Mouse (Mus musculus): ENCODE results near the gene Gm20388.

The Gm20388 gene

DNA sequence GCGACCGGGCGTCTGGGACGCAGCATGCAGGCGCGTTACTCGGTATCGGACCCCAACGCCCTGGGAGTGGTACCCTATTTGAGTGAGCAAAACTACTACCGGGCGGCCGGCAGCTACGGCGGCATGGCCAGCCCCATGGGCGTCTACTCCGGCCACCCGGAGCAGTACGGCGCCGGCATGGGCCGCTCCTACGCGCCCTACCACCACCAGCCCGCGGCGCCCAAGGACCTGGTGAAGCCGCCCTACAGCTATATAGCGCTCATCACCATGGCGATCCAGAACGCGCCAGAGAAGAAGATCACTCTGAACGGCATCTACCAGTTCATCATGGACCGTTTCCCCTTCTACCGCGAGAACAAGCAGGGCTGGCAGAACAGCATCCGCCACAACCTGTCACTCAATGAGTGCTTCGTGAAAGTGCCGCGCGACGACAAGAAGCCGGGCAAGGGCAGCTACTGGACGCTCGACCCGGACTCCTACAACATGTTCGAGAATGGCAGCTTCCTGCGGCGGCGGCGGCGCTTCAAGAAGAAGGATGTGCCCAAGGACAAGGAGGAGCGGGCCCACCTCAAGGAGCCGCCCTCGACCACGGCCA, 1206.0 kb downstream of the Gm20388 start:
- peak; percentile 30 to 45 for DNase-seq (ENCODE audit: low spot score in 2 of 2)

DNA sequence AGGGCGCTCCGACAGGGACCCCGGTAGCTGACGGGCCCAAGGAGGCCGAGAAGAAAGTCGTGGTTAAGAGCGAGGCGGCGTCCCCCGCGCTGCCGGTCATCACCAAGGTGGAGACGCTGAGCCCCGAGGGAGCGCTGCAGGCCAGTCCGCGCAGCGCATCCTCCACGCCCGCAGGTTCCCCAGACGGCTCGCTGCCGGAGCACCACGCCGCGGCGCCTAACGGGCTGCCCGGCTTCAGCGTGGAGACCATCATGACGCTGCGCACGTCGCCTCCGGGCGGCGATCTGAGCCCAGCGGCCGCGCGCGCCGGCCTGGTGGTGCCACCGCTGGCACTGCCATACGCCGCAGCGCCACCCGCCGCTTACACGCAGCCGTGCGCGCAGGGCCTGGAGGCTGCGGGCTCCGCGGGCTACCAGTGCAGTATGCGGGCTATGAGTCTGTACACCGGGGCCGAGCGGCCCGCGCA, 1206.6 kb downstream of the Gm20388 start:
- no peak for DNase-seq (ENCODE audit: low spot score in 2 of 2)

- DNase-seq (ENCODE audit: low spot score in 2 of 2) = no peak
Observed at GRCm38 (mm10) chr8:121117906-121118305, 1207.3 kb downstream of the Gm20388 start.

GRCm38 (mm10) chr8:121118634-121119420, 1208.2 kb downstream of the Gm20388 start:
- DNase-seq (ENCODE audit: low spot score in 2 of 2) = no peak

DNA sequence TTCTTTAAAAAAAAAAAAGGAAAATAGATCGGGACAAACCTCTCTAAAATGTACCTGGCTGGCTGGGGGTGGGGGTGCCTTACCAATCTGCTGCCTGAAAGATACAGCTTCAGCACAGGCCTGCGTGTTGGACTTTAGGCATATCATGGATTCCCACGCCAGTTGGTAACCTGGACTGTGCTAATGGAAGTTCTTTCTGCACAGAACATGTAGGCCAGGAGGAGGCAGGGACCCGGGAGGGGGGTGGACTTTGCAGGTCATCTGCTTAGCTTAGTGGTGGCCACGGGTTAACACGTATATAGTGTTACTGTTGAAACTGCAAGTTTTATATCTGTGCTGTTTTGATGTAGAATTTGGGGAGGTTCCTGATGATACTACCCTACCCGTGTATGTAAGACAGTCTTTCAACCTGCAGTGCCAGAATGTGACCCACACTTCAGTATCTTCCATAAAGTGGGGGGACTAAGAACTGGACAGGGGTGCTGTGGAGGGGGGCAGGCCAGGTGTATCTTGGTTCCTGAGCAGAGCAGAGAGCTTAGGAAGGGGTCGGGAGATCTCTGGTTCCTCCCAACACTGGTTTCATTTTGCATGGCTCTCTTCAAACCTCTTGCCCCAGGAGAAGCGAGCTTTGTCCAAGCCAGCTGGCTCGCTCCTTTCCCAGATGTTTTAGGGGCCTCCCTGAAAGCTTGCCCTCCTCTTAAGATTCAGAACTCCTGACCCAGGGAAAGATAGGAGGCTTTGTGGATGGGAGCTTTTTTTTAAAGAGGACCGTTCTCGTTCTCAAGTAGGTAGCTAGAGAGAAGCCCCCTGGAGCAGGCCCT, 1209.2 kb downstream of the Gm20388 start:
- DNase-seq (ENCODE audit: low spot score in 2 of 2) = no peak

GRCm38 (mm10) chr8:121120456-121121419, 1210.1 kb downstream of the Gm20388 start:
- no peak for DNase-seq (ENCODE audit: low spot score in 2 of 2)

DNA sequence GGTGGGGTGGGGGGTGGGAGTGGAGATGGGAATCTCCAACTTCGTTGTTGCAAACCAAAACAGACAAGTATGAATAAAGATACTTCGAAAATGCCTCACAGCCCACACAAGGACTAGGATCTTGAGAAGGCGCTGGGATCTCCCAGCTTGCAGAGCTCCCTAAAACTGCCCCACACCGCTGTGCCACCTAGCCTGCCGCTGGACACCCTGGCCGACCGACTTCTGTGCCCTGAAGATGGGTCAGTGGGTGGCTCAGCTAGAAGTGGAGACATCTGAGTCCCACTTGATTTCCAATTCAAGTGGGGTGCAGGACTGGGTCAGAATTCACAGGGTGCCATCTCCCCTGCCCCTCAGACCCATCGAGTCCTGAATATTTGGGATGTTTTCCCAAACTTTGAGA, 1211.1 kb downstream of the Gm20388 start:
- no peak for DNase-seq (ENCODE audit: low spot score in 2 of 2)

GRCm38 (mm10) chr8:121122368-121122767, 1211.7 kb downstream of the Gm20388 start:
- DNase-seq (ENCODE audit: low spot score in 2 of 2) = no peak

DNA sequence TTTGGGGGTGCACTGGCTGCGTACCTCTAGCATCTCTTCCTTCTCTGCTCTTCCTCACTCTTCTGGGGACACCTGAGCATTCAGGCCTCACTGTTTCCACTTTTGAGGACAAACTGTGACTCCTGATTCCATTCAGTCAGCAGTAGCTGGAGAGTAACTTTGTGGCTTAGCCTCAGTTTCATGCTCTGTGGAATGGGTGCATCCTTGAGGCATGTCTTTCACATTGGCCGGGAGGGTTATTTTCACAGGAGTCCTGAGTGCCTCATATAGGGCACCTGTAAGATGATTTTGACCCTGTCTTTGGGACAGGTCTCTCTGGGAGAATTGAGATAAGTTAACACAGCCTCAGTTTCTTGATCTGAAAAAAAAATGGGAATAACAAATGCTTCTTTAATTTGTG, 1212.5 kb downstream of the Gm20388 start:
- DNase-seq (ENCODE audit: low spot score in 2 of 2) = no peak

- no peak for DNase-seq (ENCODE audit: low spot score in 2 of 2)
Observed at GRCm38 (mm10) chr8:121124547-121125239, 1214.1 kb downstream of the Gm20388 start.

- DNase-seq (ENCODE audit: low spot score in 2 of 2) = peak; percentile 83 to 86
Observed at GRCm38 (mm10) chr8:121125311-121125876, 1214.8 kb downstream of the Gm20388 start.

GRCm38 (mm10) chr8:121126191-121126590, 1215.5 kb downstream of the Gm20388 start:
- no peak for DNase-seq (ENCODE audit: low spot score in 2 of 2)

DNA sequence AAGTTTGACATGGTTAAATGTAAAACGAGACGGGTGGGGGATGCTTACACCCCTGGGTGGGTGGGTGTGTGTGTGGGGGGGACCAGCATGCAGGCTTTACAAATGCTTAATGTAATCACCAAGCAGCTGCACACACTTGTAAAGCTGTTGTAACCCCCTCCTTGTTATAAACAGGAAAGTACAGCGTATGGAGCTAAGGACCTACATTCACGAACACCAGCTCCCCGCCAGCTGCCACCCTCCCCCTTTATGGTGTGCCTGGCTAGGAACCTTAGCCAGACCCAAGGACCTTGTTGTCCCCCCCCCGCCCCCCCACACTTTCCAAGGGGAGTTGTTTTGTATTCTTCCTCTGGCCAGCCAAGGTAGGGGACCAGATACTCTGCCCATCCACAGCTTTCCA, 1216.1 kb downstream of the Gm20388 start:
- no peak for DNase-seq (ENCODE audit: low spot score in 2 of 2)

- DNase-seq (ENCODE audit: low spot score in 2 of 2) = no peak
Observed at GRCm38 (mm10) chr8:121127291-121127701, 1216.7 kb downstream of the Gm20388 start.

DNA sequence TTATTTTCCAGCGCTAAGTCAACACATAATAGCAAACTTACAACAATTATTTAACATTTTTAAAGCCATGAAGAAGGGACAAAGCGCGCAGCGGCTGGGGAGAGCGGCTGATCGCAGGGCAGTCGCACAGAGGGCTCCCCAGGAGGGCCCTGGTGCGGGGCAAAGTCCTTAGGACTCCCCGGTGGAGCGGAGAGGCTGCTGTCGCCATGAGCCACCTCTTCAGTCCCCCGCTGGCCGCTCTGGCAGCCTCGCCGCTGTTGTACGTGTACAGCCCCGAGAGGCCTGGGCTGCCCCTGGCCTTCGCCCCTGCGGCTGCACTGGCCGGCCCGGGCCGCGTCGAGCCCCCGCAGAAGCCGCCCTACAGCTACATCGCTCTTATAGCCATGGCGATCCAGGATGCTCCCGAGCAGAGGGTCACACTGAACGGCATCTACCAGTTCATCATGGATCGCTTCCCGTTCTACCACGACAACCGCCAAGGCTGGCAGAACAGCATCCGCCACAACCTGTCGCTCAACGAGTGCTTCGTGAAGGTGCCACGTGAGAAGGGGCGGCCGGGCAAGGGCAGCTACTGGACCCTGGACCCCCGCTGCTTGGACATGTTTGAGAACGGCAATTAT, 1217.2 kb downstream of the Gm20388 start, which contains the start of gene Foxl1:
Gene Foxl1 (plus strand): TSS at position 185 of the 620 bp plus-strand sequence.
- no peak for DNase-seq (ENCODE audit: low spot score in 2 of 2)

DNA sequence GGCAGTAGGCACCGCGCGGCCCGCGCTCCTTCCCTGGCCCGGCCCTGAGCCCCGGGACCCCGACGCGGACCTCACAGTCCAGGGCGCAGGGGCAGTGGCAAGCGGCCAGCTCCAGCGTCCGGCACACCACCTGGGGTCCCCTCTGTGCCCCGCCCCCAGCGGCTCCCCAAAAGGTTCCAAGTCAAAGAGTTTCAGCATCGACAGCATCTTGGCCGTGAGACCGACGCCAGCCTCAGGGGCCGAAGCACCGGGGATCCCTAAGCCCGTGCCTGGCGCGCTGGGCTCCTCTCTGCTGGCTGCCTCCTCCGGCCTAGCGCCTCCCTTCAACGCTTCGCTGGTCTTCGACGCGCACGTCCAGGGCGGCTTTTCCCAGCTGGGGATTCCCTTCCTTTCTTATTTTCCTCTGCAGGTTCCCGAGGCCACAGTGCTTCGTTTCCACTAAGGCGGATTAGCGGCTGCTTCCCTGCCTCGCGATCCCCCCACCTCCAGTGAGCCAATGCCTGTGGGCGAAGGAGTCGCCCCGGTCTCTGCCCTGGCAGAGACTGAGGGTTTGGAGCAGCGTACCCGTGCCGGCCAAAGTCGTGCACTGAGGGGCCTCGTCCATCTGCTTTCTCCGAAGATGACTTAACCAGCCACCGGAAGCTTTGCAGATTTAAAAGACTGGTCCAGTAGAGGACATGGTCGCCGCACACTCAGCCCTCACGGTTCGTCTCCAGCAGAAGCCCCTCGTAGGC, 1218.1 kb downstream of the Gm20388 start:
- no peak for DNase-seq (ENCODE audit: low spot score in 2 of 2)

GRCm38 (mm10) chr8:121129265-121129940, 1218.8 kb downstream of the Gm20388 start:
- no peak for DNase-seq (ENCODE audit: low spot score in 2 of 2)

DNA sequence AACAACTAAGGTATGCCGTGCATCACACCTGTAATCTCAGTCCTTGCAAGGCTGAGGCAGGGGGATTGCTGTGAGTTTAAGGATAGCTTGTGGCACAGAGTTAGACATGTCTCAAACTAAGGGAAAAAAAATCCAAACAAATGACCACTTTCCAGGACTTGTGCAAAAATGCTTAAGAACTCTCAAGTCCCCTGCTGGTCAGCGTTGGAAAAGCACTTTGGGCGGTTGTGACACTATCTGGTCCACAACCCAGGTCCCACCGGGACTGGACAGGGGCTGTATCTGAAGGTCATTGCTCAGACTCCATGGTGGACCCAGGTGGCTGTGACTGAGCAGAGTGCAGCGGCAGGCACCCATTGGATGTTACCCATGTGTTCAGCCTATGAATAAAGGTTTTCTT, 1219.9 kb downstream of the Gm20388 start:
- no peak for DNase-seq (ENCODE audit: low spot score in 2 of 2)

Data from heart, adult 9 months (tissue).